9 mouse cellular contexts compared by ENCODE assay signal in genomic region chr17:15068040-15068792, GRCm38 (mm10). TPM values are rescaled to one million over a fixed set of nuclear protein-coding genes. Genes with fewer than 3 reads are reported as not detected.
DNase-seq lines count a peak whose midpoint lies in the region; ATAC-seq and TF ChIP-seq lines count a peak whose summit lies in the region.
"Had no signal": no experiment of that assay in that cellular context is flagged by ENCODE, and none has a peak within 500 bp of the region (broad histone marks: within the 10 kb centered on the region; RNA-seq: fewer than 3 reads in every experiment).

No protein-coding gene starts in this region.

- WGBS in heart, embryonic 11.5 days (ENCODE audit: insufficient replicate concordance) = 45% methylated on average over 8 of the region's 8 CpGs
- whole genome bisulfite sequencing in heart, adult 2 months = 47% methylated on average over 8 of the region's 8 CpGs
- 81% methylated on average over 8 of the region's 8 CpGs for WGBS in midbrain, embryonic 10.5 days
- 77% methylated on average over 8 of the region's 8 CpGs for WGBS in midbrain, postnatal 0 days
- WGBS in intestine, embryonic 16.5 days = 68% methylated on average over 8 of the region's 8 CpGs

- H3K27me3 ChIP-seq in heart, embryonic 11.5 days (ENCODE audit: control insufficient read depth, insufficient read depth, low read length) = no peaks in the 10 kb centered on the region
- no peaks in the 10 kb centered on the region for H3K27me3 ChIP-seq in heart, adult 2 months (ENCODE audit: control insufficient read depth, insufficient read depth, low read length)
- no peaks in the 10 kb centered on the region for H3K27me3 ChIP-seq in midbrain, embryonic 10.5 days (ENCODE audit: low read depth, poor library complexity, severe bottlenecking)
- no peaks in the 10 kb centered on the region for H3K27me3 ChIP-seq in midbrain, postnatal 0 days (ENCODE audit: insufficient read depth, low read length)
- H3K27me3 ChIP-seq in intestine, embryonic 16.5 days (replicated peaks; ENCODE audit: control insufficient read depth, insufficient read depth, low read length) = no peaks in the 10 kb centered on the region

- ATAC-seq in heart, embryonic 11.5 days (replicated peaks; ENCODE audit: insufficient number of reproducible peaks, low FRiP score, low TSS enrichment) = peak; percentile 24; the same call in 1 of the 2 replicates
- ATAC-seq in midbrain, postnatal 0 days (ENCODE audit: low FRiP score) = no peak
- ATAC-seq in intestine, embryonic 16.5 days = peak; percentile 71

- H3K9ac ChIP-seq in heart, embryonic 11.5 days (ENCODE audit: low read depth, low read length) = no peak overlapping the region
- no peak overlapping the region for H3K9ac ChIP-seq in heart, adult 2 months (ENCODE audit: low read depth, low read length)
- no peak overlapping the region for H3K9ac ChIP-seq in midbrain, postnatal 0 days (replicated peaks; ENCODE audit: low read length, poor library complexity, severe bottlenecking)
- H3K9ac ChIP-seq in intestine, embryonic 16.5 days (ENCODE audit: low read depth, low read length) = no peak overlapping the region

- H3K4me1 ChIP-seq in heart, embryonic 11.5 days (ENCODE audit: control insufficient read depth, insufficient read depth, low read length) = peaks cover 21% of the 10 kb centered on the region
- peaks cover 7% of the 10 kb centered on the region for H3K4me1 ChIP-seq in heart, adult 2 months (ENCODE audit: control insufficient read depth, insufficient read depth, low read length)
- peaks cover 24% of the 10 kb centered on the region for H3K4me1 ChIP-seq in midbrain, embryonic 10.5 days
- 0 out of 2 replicates have a peak, but pooled peaks cover 5% of the 10 kb centered on the region for H3K4me1 ChIP-seq in midbrain, postnatal 0 days (ENCODE audit: insufficient read depth, low read length)
- peaks cover 19% of the 10 kb centered on the region for H3K4me1 ChIP-seq in intestine, embryonic 16.5 days (ENCODE audit: control insufficient read depth, insufficient read depth, low read length)

- no peak for TF ChIP-seq CTCF in heart, adult 2 months (IDR thresholded peaks at IDR 0.05)
- no peak for TF ChIP-seq CTCF in midbrain, postnatal 0 days (IDR thresholded peaks at IDR 0.05)

- no peak for TF ChIP-seq POLR2A in heart, adult 2 months (IDR thresholded peaks at IDR 0.05; ENCODE audit: insufficient read depth, low read depth, low read length)

- no peaks in the 10 kb centered on the region for H3K36me3 ChIP-seq in heart, embryonic 11.5 days (ENCODE audit: control insufficient read depth, insufficient read depth, low read length)
- H3K36me3 ChIP-seq in heart, adult 2 months (ENCODE audit: control insufficient read depth, insufficient read depth, low read length) = no peaks in the 10 kb centered on the region
- H3K36me3 ChIP-seq in midbrain, embryonic 10.5 days = peaks cover 8% of the 10 kb centered on the region; the same call in 1 of the 2 replicates
- H3K36me3 ChIP-seq in midbrain, postnatal 0 days (ENCODE audit: insufficient read depth, low read length) = peaks cover 8% of the 10 kb centered on the region; the same call in 1 of the 2 replicates
- no peaks in the 10 kb centered on the region for H3K36me3 ChIP-seq in intestine, embryonic 16.5 days (ENCODE audit: control insufficient read depth, insufficient read depth, low read length)

- no peaks in the 10 kb centered on the region for H3K79me2 ChIP-seq in heart, adult 2 months (replicated peaks; ENCODE audit: control insufficient read depth, insufficient read depth, low read length)

- no peaks in the 10 kb centered on the region for H3K9me3 ChIP-seq in heart, embryonic 11.5 days (replicated peaks; ENCODE audit: control insufficient read depth, low read length)
- no peaks in the 10 kb centered on the region for H3K9me3 ChIP-seq in midbrain, embryonic 10.5 days (replicated peaks)
- no peaks in the 10 kb centered on the region for H3K9me3 ChIP-seq in midbrain, postnatal 0 days (ENCODE audit: low read length)
- no peaks in the 10 kb centered on the region for H3K9me3 ChIP-seq in intestine, embryonic 16.5 days (ENCODE audit: control insufficient read depth, low read length)

- TF ChIP-seq EP300 in heart, adult 2 months (IDR thresholded peaks at IDR 0.05; ENCODE audit: insufficient read depth, low read depth, low read length) = no peak

- no peak overlapping the region for H3K4me3 ChIP-seq in heart, embryonic 11.5 days (ENCODE audit: low read depth, low read length)
- H3K4me3 ChIP-seq in heart, adult 2 months = no peak overlapping the region
- H3K4me3 ChIP-seq in midbrain, embryonic 10.5 days = no peak overlapping the region
- H3K4me3 ChIP-seq in midbrain, postnatal 0 days (ENCODE audit: low read depth, low read length) = no peak overlapping the region
- no peak overlapping the region for H3K4me3 ChIP-seq in intestine, embryonic 16.5 days (ENCODE audit: low read length)

- H3K4me2 ChIP-seq in heart, embryonic 11.5 days = no peak overlapping the region
- no peak overlapping the region for H3K4me2 ChIP-seq in midbrain, postnatal 0 days (ENCODE audit: low read depth, low read length, poor library complexity, severe bottlenecking)
- no peak overlapping the region for H3K4me2 ChIP-seq in intestine, embryonic 16.5 days (ENCODE audit: low read depth, low read length)

- no peak for DNase-seq in heart, adult 2 months
- no peak for DNase-seq in midbrain, embryonic 10.5 days (ENCODE audit: low spot score)
- no peak for DNase-seq in midbrain, postnatal 0 days (ENCODE audit: low spot score)
- DNase-seq in yolk sac, embryonic 10.5 days (ENCODE audit: low spot score) = peak; percentile 69
- DNase-seq in spleen, postnatal 14 days (ENCODE audit: low spot score in 2 of 2) = no peak
- no peak for DNase-seq in layer of hippocampus, postnatal 36 days
- DNase-seq: cerebellum, postnatal 36 days had no signal

- H3K27ac ChIP-seq in heart, embryonic 11.5 days (ENCODE audit: low read depth, low read length) = peak overlapping the region; percentile 16; the same call in 1 of the 2 replicates
- no peak overlapping the region for H3K27ac ChIP-seq in heart, adult 2 months
- H3K27ac ChIP-seq in midbrain, embryonic 10.5 days (replicated peaks) = 0 out of 2 replicates have a peak overlapping the region, but pooled peaks have one; percentile 6
- H3K27ac ChIP-seq in midbrain, postnatal 0 days (ENCODE audit: low read depth, low read length) = no peak overlapping the region
- H3K27ac ChIP-seq in intestine, embryonic 16.5 days (ENCODE audit: low read length) = no peak overlapping the region

- intact Hi-C loops in heart, adult 2 months (cut with DNase I) = loop anchor here (5.0 kb wide), 3 partner anchors 124 to 329 kb away; partner anchors contain the start of gene Fam120b

RNA-seq across cellular contexts. Expression of gene Gm3448, which starts 26.9 kb away (rescaled TPM):
- 2.8 and 2.9 TPM in 2 replicates for polyA plus RNA-seq in heart, embryonic 11.5 days (2014; fragmentation: Nextera tagmentation; extraction: Ambion mirVana)
- total RNA-seq in heart, adult 2 months (2021) = 1 to 10 TPM; 1.0 TPM
- 0.84 and 1.00 TPM in 2 replicates for polyA plus RNA-seq in heart, adult 2 months (2012; rRNA removed)
- polyA plus RNA-seq in midbrain, embryonic 10.5 days (2016; fragmentation: Nextera tagmentation; extraction: Ambion mirVana) = 5.9 and 6.2 TPM in 2 replicates
- 0.99 and 5.1 TPM in 2 replicates for total RNA-seq in midbrain, postnatal 0 days (2014; rRNA removed)
- 0.98 and 3.1 TPM in 2 replicates for polyA plus RNA-seq in midbrain, postnatal 0 days (2015; fragmentation: Nextera tagmentation; extraction: Ambion mirVana)
- 3.3 and 4.1 TPM in 2 replicates for polyA plus RNA-seq in intestine, embryonic 16.5 days (2015; fragmentation: Nextera tagmentation; extraction: Ambion mirVana)
- 10 to 100 TPM in 1 of 2 experiments, 1 to 10 TPM in 1; 8.6 to 10.7 TPM for total RNA-seq in layer of hippocampus, postnatal 36 days (2021)

RNA-seq across cellular contexts. Expression of gene Tcte3, which starts 26.9 kb away (rescaled TPM):
- 0.97 TPM in 1 of 2 replicates, not detected in the other for polyA plus RNA-seq in heart, embryonic 11.5 days (2014; fragmentation: Nextera tagmentation; extraction: Ambion mirVana)
- total RNA-seq in heart, adult 2 months (2021) = under 1 TPM in 1 of 2 experiments, not detected in 1; 0.52 TPM
- 1.6 TPM in 1 of 2 replicates, not detected in the other for polyA plus RNA-seq in heart, adult 2 months (2012; rRNA removed)
- polyA plus RNA-seq in midbrain, embryonic 10.5 days (2016; fragmentation: Nextera tagmentation; extraction: Ambion mirVana) = 0.54 TPM in 1 of 2 replicates, not detected in the other
- total RNA-seq in midbrain, postnatal 0 days (2014; rRNA removed) = not detected in 2 replicates
- not detected in 2 replicates for polyA plus RNA-seq in midbrain, postnatal 0 days (2015; fragmentation: Nextera tagmentation; extraction: Ambion mirVana)
- 1.4 TPM in 1 of 2 replicates, not detected in the other for polyA plus RNA-seq in intestine, embryonic 16.5 days (2015; fragmentation: Nextera tagmentation; extraction: Ambion mirVana)
- 1 to 10 TPM in 1 of 2 experiments, not detected in 1; 1.1 TPM for total RNA-seq in layer of hippocampus, postnatal 36 days (2021)

RNA-seq across cellular contexts. Expression of gene Ermard, which starts 27.2 kb away (rescaled TPM):
- polyA plus RNA-seq in heart, embryonic 11.5 days (2014; fragmentation: Nextera tagmentation; extraction: Ambion mirVana) = 61.0 and 62.8 TPM in 2 replicates
- total RNA-seq in heart, adult 2 months (2021) = 10 to 100 TPM; 23.6 to 25.8 TPM
- 34.4 and 38.6 TPM in 2 replicates for polyA plus RNA-seq in heart, adult 2 months (2012; rRNA removed)
- polyA plus RNA-seq in midbrain, embryonic 10.5 days (2016; fragmentation: Nextera tagmentation; extraction: Ambion mirVana) = 97.1 and 104 TPM in 2 replicates
- total RNA-seq in midbrain, postnatal 0 days (2014; rRNA removed) = 38.4 and 45.2 TPM in 2 replicates
- 42.9 and 58.9 TPM in 2 replicates for polyA plus RNA-seq in midbrain, postnatal 0 days (2015; fragmentation: Nextera tagmentation; extraction: Ambion mirVana)
- polyA plus RNA-seq in intestine, embryonic 16.5 days (2015; fragmentation: Nextera tagmentation; extraction: Ambion mirVana) = 50.0 and 58.1 TPM in 2 replicates
- 10 to 100 TPM; 47.6 to 61.7 TPM for total RNA-seq in layer of hippocampus, postnatal 36 days (2021)

RNA-seq across cellular contexts. Expression of gene Gm3435, which starts 58.2 kb away (rescaled TPM):
- 3.6 and 4.1 TPM in 2 replicates for polyA plus RNA-seq in heart, embryonic 11.5 days (2014; fragmentation: Nextera tagmentation; extraction: Ambion mirVana)
- total RNA-seq in heart, adult 2 months (2021) = 1 to 10 TPM in 1 of 2 experiments, under 1 TPM in 1; 0.70 to 1.5 TPM
- polyA plus RNA-seq in heart, adult 2 months (2012; rRNA removed) = 1.5 TPM in 2 replicates
- polyA plus RNA-seq in midbrain, embryonic 10.5 days (2016; fragmentation: Nextera tagmentation; extraction: Ambion mirVana) = 9.9 and 11.3 TPM in 2 replicates
- total RNA-seq in midbrain, postnatal 0 days (2014; rRNA removed) = 4.0 and 4.8 TPM in 2 replicates
- polyA plus RNA-seq in midbrain, postnatal 0 days (2015; fragmentation: Nextera tagmentation; extraction: Ambion mirVana) = 8.7 and 9.1 TPM in 2 replicates
- 8.0 and 8.6 TPM in 2 replicates for polyA plus RNA-seq in intestine, embryonic 16.5 days (2015; fragmentation: Nextera tagmentation; extraction: Ambion mirVana)
- total RNA-seq in layer of hippocampus, postnatal 36 days (2021) = 1 to 10 TPM; 5.4 to 7.7 TPM

Comparison
In these comparisons a context has a peak if more than half of its experiments do, and no peak if none do; other contexts are left out.
1. H3K27ac ChIP-seq: peak in heart, embryonic 11.5 days (single experiment) and midbrain, embryonic 10.5 days (single experiment); none in heart, adult 2 months (single experiment), midbrain, postnatal 0 days (single experiment) and intestine, embryonic 16.5 days (single experiment).